Mouse (Mus musculus): ENCODE data around the gene Vmn1r195. TPM values are rescaled to one million over a fixed set of nuclear protein-coding genes. Genes with fewer than 3 reads are reported as not detected.
"Not testable (repeated sequence)": the region's sequence is repeated elsewhere in the genome, so short reads cannot be mapped to it uniquely, and the experiment has no call there.

The Vmn1r195 gene
- total RNA-seq (2021), result not detected
- long read RNA-seq, result 0 reads

DNA sequence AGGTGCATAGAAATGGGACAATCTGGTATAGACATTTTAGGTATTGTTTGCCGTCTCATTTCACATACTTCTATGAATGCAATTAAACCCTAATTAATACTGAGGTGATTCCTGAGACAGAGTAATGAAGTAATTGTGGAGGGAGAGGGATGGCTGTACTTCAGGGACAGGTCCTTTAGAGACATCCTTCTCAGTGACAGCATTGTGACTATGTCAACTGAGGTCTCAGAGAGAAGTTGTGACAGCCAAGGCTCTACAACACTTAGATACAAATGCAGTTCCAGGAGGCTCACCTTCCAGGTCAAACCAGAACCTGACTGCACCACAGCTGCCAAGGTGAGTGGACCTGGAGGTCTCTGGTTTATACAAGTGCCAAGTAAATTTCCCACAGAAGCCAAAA is at the start of gene Vmn1r195:
TSS of gene Vmn1r195 (plus strand) at position 301 of the 400 bp plus-strand sequence.
- not testable (repeated sequence) for DNase-seq (ENCODE audit: low spot score in 2 of 2)

DNA sequence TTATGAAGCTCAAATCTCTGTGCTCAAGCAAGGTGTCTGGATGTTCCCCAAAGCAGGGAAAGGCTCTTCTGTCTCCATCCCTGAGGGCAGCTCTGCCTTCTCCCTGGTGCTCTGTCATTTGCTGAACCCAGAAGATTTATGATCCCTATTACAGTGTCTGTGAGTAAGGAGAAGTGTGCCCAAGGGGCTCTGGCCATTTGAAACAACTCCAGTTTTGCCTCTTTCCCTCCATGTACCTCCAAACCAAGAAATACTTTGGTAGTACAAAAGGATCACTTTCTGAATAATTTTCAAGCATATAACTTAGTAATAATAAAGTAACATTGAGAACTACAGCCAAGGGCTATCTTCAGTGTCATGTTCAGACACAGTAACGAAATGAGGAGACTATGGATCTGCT is 47.3 kb upstream of the Vmn1r195 start, which contains the start of gene Vmn1r193:
TSS of gene Vmn1r193 (minus strand) at position 101 of the 400 bp plus-strand sequence.
- not testable (repeated sequence) for DNase-seq (ENCODE audit: low spot score in 2 of 2)

DNA sequence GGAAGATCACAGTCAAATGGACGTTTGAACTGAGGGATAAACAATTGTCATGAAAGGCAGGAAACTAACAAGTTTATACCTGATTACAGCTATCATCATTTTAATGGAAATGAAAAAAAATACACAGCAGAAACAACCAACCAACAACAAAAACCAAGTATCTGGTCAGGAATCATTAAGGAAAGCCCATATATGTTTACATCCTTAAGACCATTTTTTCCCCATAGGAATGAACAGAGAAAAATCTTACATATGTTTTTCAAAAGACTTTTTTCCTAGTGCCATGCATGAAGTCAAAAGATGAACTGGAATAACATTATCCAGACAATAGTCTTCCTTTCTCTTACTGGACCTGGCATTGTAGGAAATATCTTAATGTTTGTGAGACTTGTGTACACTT is 26.4 kb upstream of the Vmn1r195 start, which contains the start of gene Vmn1r194:
TSS of gene Vmn1r194 (plus strand) at position 301 of the 400 bp plus-strand sequence.
- no peak for DNase-seq (ENCODE audit: low spot score in 2 of 2)

DNA sequence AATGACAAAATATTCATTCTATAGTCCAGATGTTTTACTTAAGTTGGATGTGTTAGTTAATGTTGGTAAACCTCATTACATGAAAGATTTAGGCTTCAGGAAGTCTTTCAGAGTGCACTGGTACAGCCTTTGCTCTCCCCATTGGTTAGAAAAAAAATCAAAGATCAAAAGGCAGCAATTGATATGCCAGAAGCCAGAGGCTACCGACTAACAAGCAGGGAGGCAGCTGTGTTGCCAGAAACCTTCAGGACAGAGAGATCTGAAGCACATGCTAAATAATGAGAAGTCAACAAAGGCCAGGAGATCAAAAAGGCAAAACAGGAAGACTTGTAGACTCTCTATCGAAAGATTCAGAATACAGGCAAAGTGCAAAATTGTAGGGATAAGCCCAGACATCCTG is 1.4 kb downstream of the Vmn1r195 start:
- no peak for DNase-seq (ENCODE audit: low spot score in 2 of 2)

DNA sequence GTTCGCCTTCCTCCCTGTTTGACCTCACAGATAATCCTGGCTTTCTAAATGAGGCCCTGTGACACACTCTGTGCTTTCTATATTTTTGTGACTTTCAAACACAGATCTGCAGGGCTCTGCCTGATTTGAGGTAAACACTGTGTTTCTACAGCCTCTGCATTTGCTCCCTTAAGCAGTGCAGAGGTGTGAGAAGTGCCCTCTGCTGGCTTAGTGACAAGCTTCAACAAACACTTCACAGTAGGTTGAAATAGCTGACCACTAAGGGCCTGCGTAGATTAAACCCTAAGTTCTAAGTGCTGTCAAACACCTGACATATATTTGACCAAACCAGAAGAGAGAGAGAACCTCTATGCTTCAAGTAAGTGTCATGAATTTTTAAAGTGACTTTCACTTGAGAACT is 14.3 kb downstream of the Vmn1r195 start:
- DNase-seq (ENCODE audit: low spot score in 2 of 2), result no peak

DNA sequence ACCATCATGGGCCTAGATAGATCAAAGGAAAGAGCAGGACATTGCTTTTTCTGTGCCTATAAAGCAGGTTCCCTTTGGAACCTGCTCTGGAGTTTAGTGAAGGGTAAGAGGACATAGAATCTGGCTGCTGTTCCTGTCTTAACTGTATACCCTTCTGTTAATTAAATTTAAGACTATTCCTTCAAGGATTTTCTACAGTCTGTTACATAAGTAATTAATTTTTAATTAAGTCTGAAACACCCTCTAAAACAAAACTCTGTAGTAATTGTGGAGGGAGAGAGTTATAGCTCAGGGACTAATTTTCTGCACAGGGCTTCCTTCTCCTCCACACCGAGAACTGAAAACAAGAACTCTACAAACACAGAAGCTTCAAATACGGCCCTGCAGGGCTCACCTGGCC is 19.3 kb downstream of the Vmn1r195 start, which contains the start of gene Vmn1r196:
TSS of gene Vmn1r196 (plus strand) at position 301 of the 400 bp plus-strand sequence.
- DNase-seq (ENCODE audit: low spot score in 2 of 2), result no peak

DNA sequence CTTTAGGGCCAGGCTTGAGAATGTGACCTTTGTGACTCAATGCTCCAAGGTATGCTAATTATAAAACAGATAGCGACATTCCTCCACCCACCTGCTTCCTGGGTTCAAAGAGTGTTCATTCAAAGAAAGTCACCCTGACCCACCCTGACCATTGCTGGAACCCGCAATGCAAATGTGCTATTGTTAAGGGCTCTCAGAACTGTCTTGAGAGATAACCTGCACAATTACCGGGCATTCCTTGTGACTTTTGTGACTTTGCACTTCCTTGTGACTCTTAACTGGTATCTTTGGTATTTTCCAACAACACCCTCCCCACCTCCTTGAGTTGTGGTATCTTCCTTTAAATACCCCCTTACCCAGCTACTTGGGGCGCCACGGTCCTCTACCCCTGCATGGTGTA is 37.8 kb downstream of the Vmn1r195 start:
- not testable (repeated sequence) for DNase-seq (ENCODE audit: low spot score in 2 of 2)

DNA sequence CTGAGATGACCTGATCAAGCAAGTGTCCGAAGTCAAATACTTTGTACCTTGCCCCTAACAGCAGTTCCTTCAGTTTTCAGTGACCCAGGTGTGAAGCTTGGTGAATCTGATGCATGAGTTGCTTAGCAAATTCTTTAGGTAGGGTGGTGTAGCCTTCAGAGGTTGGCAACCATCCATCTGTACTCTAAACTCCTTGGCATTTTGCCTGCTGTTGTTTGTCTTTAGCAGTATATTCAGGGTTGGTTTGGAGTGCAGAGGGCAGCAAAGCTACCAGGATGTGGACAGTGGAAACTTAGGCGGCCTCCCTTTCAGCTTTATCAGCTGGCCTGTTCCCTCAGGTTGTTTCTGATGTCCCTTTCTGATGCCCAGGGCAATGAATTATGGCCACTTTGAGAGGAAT is 45.0 kb downstream of the Vmn1r195 start:
- no peak for DNase-seq (ENCODE audit: low spot score in 2 of 2)

DNA sequence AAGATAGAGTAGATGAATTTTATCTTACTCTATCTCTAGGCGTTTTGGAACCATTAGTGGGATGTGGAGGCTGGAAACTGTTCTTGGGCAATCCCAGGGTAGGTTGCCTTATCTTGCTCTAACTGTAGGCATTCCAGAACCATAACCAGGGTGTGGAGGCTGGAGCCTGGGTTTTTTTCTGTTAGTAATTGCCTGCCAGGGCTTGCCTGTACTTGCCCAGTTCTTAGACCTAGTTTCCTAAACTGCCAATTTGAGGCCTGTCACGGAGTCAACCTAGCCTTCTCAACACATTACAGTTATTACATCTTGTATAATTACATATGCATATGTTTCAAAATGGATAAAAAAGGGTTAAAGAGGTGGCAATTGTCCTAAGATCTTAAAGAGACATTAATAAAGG is 47.0 kb downstream of the Vmn1r195 start:
- no peak for DNase-seq (ENCODE audit: low spot score in 2 of 2)

DNA sequence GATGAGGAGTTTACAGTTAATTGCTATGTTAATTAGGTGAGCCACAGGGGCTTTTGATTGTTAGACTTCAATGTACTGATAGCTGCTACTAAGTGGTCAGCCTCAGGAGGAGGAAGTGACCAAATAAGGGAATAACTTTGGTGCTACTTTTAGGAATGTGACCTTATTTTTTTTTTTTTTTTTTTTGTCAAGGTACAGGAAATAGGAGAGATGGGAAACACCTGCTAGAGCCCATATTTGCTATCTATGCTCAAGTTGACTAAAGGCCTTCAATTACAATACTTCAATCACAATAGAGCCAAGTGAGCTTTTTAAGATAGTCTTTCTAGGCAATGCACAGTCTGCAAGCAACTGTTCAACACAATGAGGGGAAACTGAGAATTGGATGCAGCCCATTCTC is 49.8 kb downstream of the Vmn1r195 start:
- DNase-seq (ENCODE audit: low spot score in 2 of 2), result no peak

DNA sequence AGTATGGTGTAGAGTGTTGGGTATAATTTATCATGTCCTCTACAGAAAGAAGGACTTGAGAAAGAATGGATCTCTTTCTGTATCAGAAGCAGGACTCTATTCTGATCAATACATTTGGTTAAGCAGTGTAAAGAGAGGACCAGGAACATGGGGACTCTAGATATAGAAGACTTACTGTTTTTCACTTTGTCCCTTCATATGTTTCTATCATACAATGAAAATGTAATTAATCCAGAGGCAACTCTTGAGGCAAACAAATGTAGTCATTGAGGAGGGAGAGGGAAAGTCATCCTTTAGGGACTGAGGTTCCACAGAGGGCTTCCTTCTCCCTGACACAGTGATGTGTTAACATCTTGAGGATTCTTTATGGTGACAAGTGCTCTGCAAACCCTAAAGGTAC is 54.0 kb downstream of the Vmn1r195 start, which contains the start of gene Vmn1r197:
TSS of gene Vmn1r197 (plus strand) at position 301 of the 400 bp plus-strand sequence.
- DNase-seq (ENCODE audit: low spot score in 2 of 2), result no peak

Other genes with a start within 250 kb of the Vmn1r195 start
- gene Hist1h2ah, start 235.0 kb upstream of the Vmn1r195 start, total RNA-seq (2021), result 10 to 100 TPM in 1 of 2 experiments, 1 to 10 TPM in 1; 4.9 to 45.9 TPM
- 10 to 100 TPM; 11.4 to 16.1 TPM for gene Hist1h2bk, start 234.7 kb upstream of the Vmn1r195 start, total RNA-seq (2021)
- 10 to 100 TPM; 65.4 to 84.2 TPM for gene Hist1h4i, start 229.2 kb upstream of the Vmn1r195 start, total RNA-seq (2021)
- 10 to 100 TPM in 1 of 2 experiments, 1 to 10 TPM in 1; 7.8 to 10.3 TPM for gene Hist1h2ag, start 227.6 kb upstream of the Vmn1r195 start, total RNA-seq (2021)
- 10 to 100 TPM in 1 of 2 experiments, 1 to 10 TPM in 1; 8.3 to 13.2 TPM for gene Hist1h2bj, start 227.3 kb upstream of the Vmn1r195 start, total RNA-seq (2021)
- gene Vmn1r188, start 186.1 kb upstream of the Vmn1r195 start, total RNA-seq (2021), result not detected
- gene Vmn1r189, start 164.7 kb upstream of the Vmn1r195 start, total RNA-seq (2021), result not detected
- gene Vmn1r191, start 86.6 kb upstream of the Vmn1r195 start, total RNA-seq (2021), result not detected
- gene Vmn1r192, start 79.4 kb upstream of the Vmn1r195 start, total RNA-seq (2021), result not detected
- gene Vmn1r193, start 47.4 kb upstream of the Vmn1r195 start, total RNA-seq (2021), result not detected
- gene Vmn1r194, start 26.3 kb upstream of the Vmn1r195 start, total RNA-seq (2021), result not detected
- not detected for gene Vmn1r196, start 19.4 kb downstream of the Vmn1r195 start, total RNA-seq (2021)
- gene Vmn1r197, start 54.1 kb downstream of the Vmn1r195 start, total RNA-seq (2021), result not detected
- not detected for gene Vmn1r198, start 79.8 kb downstream of the Vmn1r195 start, total RNA-seq (2021)
- not detected for gene Vmn1r199, start 109.3 kb downstream of the Vmn1r195 start, total RNA-seq (2021)
- gene Vmn1r200, start 119.9 kb downstream of the Vmn1r195 start, total RNA-seq (2021), result not detected
- not detected for gene Vmn1r201, start 201.4 kb downstream of the Vmn1r195 start, total RNA-seq (2021)
- gene Vmn1r202, start 234.9 kb downstream of the Vmn1r195 start, total RNA-seq (2021), result under 1 TPM in 1 of 2 experiments, not detected in 1; 0.07 TPM
- gene Vmn1r203, start 247.6 kb downstream of the Vmn1r195 start, total RNA-seq (2021), result not detected